Mouse (Mus musculus) layer of hippocampus, adult 2 months (tissue): Measurements from ENCODE around the gene Il12rb1. TPM values are rescaled to one million over a fixed set of nuclear protein-coding genes. Genes with fewer than 3 reads are reported as not detected.

Experiments
- DNase-seq, 2 experiments: peaks; one replicate each; pipeline ENCODE4 v3.0.0; 2022; ENCODE audit warnings: low spot score in 2 of 2
- H3K27ac ChIP-seq: fragments of 200-600 bp; 2 replicates; pipeline ENCODE4 v1.8.1; 2022
- H3K4me3 ChIP-seq: fragments of 200-600 bp; 2 replicates; pipeline ENCODE4 v1.8.1; 2022; ENCODE audit warnings: mild to moderate bottlenecking
- CTCF ChIP-seq: fragments of 200-600 bp; conservative IDR thresholded peaks from 2 replicates; pipeline ENCODE4 v1.8.1; 2022; ENCODE audit warnings: antibody characterized with exemption, mild to moderate bottlenecking, moderate library complexity
- total RNA-seq, 2 experiments: library from RNA; stranded (reverse); gene quantifications; 2 replicates each; pipeline ENCODE4 v1.2.3; 2021

Il12rb1 gene
- total RNA-seq, 2 experiments from 2014 or later = 0.61 to 1.1 TPM

- Histone ChIP-seq H3K27ac (no peak overlapping the region), H3K4me3 (no peak overlapping the region)
- no peak for TF ChIP-seq CTCF
- DNase-seq = no peak
Measured at GRCm38 (mm10) chr8:70843214-70843773, 35.0 kb downstream of the Il12rb1 start.

- H3K27ac ChIP-seq = no peak overlapping the region
- no peak overlapping the region for H3K4me3 ChIP-seq
- no peak for DNase-seq
- no peak for TF ChIP-seq CTCF
Measured at GRCm38 (mm10) chr8:70843941-70844340, 35.7 kb downstream of the Il12rb1 start.

GRCm38 (mm10) chr8:70844523-70844922 lies 36.3 kb downstream of the Il12rb1 start:
- TF ChIP-seq CTCF = peak; percentile 98
- Histone ChIP-seq H3K27ac (no peak overlapping the region), H3K4me3 (no peak overlapping the region)
- peak; percentile 81 to 92 for DNase-seq

- H3K4me3 ChIP-seq = no peak overlapping the region
- DNase-seq = no peak
- no peak overlapping the region for H3K27ac ChIP-seq
- TF ChIP-seq CTCF = no peak
Measured at GRCm38 (mm10) chr8:70845108-70845507, 36.9 kb downstream of the Il12rb1 start.

- H3K27ac ChIP-seq = no peak overlapping the region
- no peak overlapping the region for H3K4me3 ChIP-seq
- no peak for DNase-seq
- peak; percentile 55 for TF ChIP-seq CTCF
Measured at GRCm38 (mm10) chr8:70846371-70847154, 38.3 kb downstream of the Il12rb1 start.

GRCm38 (mm10) chr8:70849333-70849990 lies 41.2 kb downstream of the Il12rb1 start:
- no peak for DNase-seq
- Histone ChIP-seq H3K4me3 (no peak overlapping the region), H3K27ac (no peak overlapping the region)
- TF ChIP-seq CTCF = no peak

- no peak for TF ChIP-seq CTCF
- no peak overlapping the region for H3K4me3 ChIP-seq
- no peak for DNase-seq
- no peak overlapping the region for H3K27ac ChIP-seq
Measured at GRCm38 (mm10) chr8:70850132-70850845, 42.0 kb downstream of the Il12rb1 start.

- DNase-seq = no peak
- no peak overlapping the region for H3K4me3 ChIP-seq
- no peak overlapping the region for H3K27ac ChIP-seq
- TF ChIP-seq CTCF = no peak
Measured at GRCm38 (mm10) chr8:70850947-70851346, 42.7 kb downstream of the Il12rb1 start.

GRCm38 (mm10) chr8:70851837-70852236 lies 43.6 kb downstream of the Il12rb1 start:
- no peak for DNase-seq
- Histone ChIP-seq H3K4me3 (no peak overlapping the region), H3K27ac (no peak overlapping the region)
- no peak for TF ChIP-seq CTCF

GRCm38 (mm10) chr8:70852595-70853231 lies 44.5 kb downstream of the Il12rb1 start:
- H3K27ac ChIP-seq = no peak overlapping the region
- H3K4me3 ChIP-seq = no peak overlapping the region
- no peak for DNase-seq
- no peak for TF ChIP-seq CTCF

- Histone ChIP-seq H3K4me3 (no peak overlapping the region), H3K27ac (no peak overlapping the region)
- DNase-seq = no peak
- no peak for TF ChIP-seq CTCF
Measured at GRCm38 (mm10) chr8:70853863-70854262, 45.6 kb downstream of the Il12rb1 start.

GRCm38 (mm10) chr8:70856028-70856427 lies 47.8 kb downstream of the Il12rb1 start:
- TF ChIP-seq CTCF = no peak
- H3K27ac ChIP-seq = no peak overlapping the region
- no peak for DNase-seq
- H3K4me3 ChIP-seq = peak overlapping the region; percentile 71
